Mouse (Mus musculus) cerebellum, adult 2 months (tissue): ENCODE data around the gene Ftsj3.

Source experiments
- CTCF ChIP-seq: fragments of 200-500 bp; IDR thresholded peaks from 2 replicates; pipeline ENCODE4 v1.5.1; 2011; ENCODE audit warnings: low read depth, mild to moderate bottlenecking, control low read depth, low read length, moderate library complexity, borderline replicate concordance; ENCODE audit not compliant: insufficient read depth
- POLR2A ChIP-seq: fragments of 200-500 bp; IDR thresholded peaks from 2 replicates; pipeline ENCODE4 v1.6.1; 2011; ENCODE audit warnings: low read length, control low read depth, borderline replicate concordance; ENCODE audit not compliant: insufficient read depth

- TF ChIP-seq CTCF: no peak
- no peak for TF ChIP-seq POLR2A
Observed at GRCm38 (mm10) chr11:106274374-106274773, 18.5 kb upstream of the Ftsj3 start.
